In genomic region chr4:147406735-147407462, GRCm38 (mm10) we compare ENCODE assay signal across 8 mouse cellular contexts. TPM values are rescaled to one million over a fixed set of nuclear protein-coding genes. Genes with fewer than 3 reads are reported as not detected.
A peak's percentile ranks its signal among the peaks of the same experiment; 100 is the strongest.
DNase-seq lines count a peak whose midpoint lies in the region; ATAC-seq and TF ChIP-seq lines count a peak whose summit lies in the region.
"Had no signal": no experiment of that assay in that cellular context is flagged by ENCODE, and none has a peak within 500 bp of the region (broad histone marks: within the 10 kb centered on the region; RNA-seq: fewer than 3 reads in every experiment).

No protein-coding gene starts in this region.

- H3K9me3 ChIP-seq in lung, embryonic 14.5 days (ENCODE audit: low read depth, low read length), result peaks cover 48% of the 10 kb centered on the region
- peaks cover 49% of the 10 kb centered on the region for H3K9me3 ChIP-seq in heart, embryonic 15.5 days (replicated peaks)

- no peak overlapping the region for H3K27ac ChIP-seq in lung, embryonic 14.5 days (ENCODE audit: low read depth)
- peak overlapping the region; percentile 50 for H3K27ac ChIP-seq in heart, embryonic 15.5 days
- no peak overlapping the region for H3K27ac ChIP-seq in liver, adult 2 months (replicated peaks; ENCODE audit: insufficient read depth, low read depth, low read length)

- peak overlapping the region; percentile 42 for H3K4me3 ChIP-seq in lung, embryonic 14.5 days (ENCODE audit: low read depth, low read length)
- no peak overlapping the region for H3K4me3 ChIP-seq in lung, adult 2 months (replicated peaks; ENCODE audit: extremely low read depth, low read depth, low read length)
- peak overlapping the region; percentile 57 for H3K4me3 ChIP-seq in heart, embryonic 15.5 days
- H3K4me3 ChIP-seq in liver, adult 2 months (ENCODE audit: insufficient read depth, low read depth, low read length), result peak overlapping the region; percentile 57

- H3K27me3 ChIP-seq in lung, embryonic 14.5 days (ENCODE audit: insufficient read depth, low read length), result no peaks in the 10 kb centered on the region
- no peaks in the 10 kb centered on the region for H3K27me3 ChIP-seq in heart, embryonic 15.5 days
- peaks cover 6% of the 10 kb centered on the region; the same call in 1 of the 2 replicates for H3K27me3 ChIP-seq in liver, adult 2 months (ENCODE audit: control insufficient read depth, insufficient read depth, low read length)

- DNase-seq in lung, embryonic 14.5 days, result peak; percentile 58
- no peak for DNase-seq in lung, adult 2 months
- peak; percentile 71 for DNase-seq in embryo, embryonic 11 days
- DNase-seq in liver, adult 2 months (ENCODE audit: extremely low read depth, low read depth, low spot score), result no peak
- DNase-seq in retina, postnatal 7 days (ENCODE audit: low read depth, low spot score), result peak; percentile 39
- DNase-seq in ovary, adult 18-20 months (ENCODE audit: low spot score), result no peak

- ATAC-seq in lung, embryonic 14.5 days (ENCODE audit: insufficient read depth), result peak; percentile 96
- peak; percentile 83 for ATAC-seq in heart, embryonic 15.5 days (replicated peaks; ENCODE audit: insufficient number of reproducible peaks, insufficient read depth, low FRiP score, low read depth)

- no peak for TF ChIP-seq POLR2A in lung, adult 2 months (IDR thresholded peaks at IDR 0.05; ENCODE audit: borderline replicate concordance, extremely low read depth, low read depth, low read length)
- no peak for TF ChIP-seq POLR2A in liver, adult 2 months (IDR thresholded peaks at IDR 0.05; ENCODE audit: extremely low read depth, insufficient read depth, low read length)

- no peaks in the 10 kb centered on the region for H3K79me2 ChIP-seq in liver, adult 2 months (ENCODE audit: control insufficient read depth, insufficient read depth, low read length)

- no peaks in the 10 kb centered on the region for H3K4me1 ChIP-seq in lung, embryonic 14.5 days (ENCODE audit: insufficient read depth)
- no peaks in the 10 kb centered on the region for H3K4me1 ChIP-seq in lung, adult 2 months (ENCODE audit: control insufficient read depth, insufficient read depth, low read length)
- H3K4me1 ChIP-seq in heart, embryonic 15.5 days (replicated peaks), result no peaks in the 10 kb centered on the region; the same call in 1 of the 2 replicates
- no peaks in the 10 kb centered on the region for H3K4me1 ChIP-seq in liver, adult 2 months (ENCODE audit: control insufficient read depth, insufficient read depth, low read length)

- H3K9ac ChIP-seq in lung, embryonic 14.5 days, result peak overlapping the region; percentile 59
- peak overlapping the region; percentile 64 for H3K9ac ChIP-seq in heart, embryonic 15.5 days
- peak overlapping the region; percentile 76 for H3K9ac ChIP-seq in liver, adult 2 months (ENCODE audit: low read depth, low read length)

- H3K4me2 ChIP-seq in lung, embryonic 14.5 days, result peak overlapping the region; percentile 66
- peak overlapping the region; percentile 89 for H3K4me2 ChIP-seq in heart, embryonic 15.5 days

- WGBS in lung, embryonic 14.5 days, result under 1% methylated on average over 55 of the region's 75 CpGs
- WGBS in lung, adult 2 months, result 3% methylated on average over 60 of the region's 75 CpGs
- WGBS in heart, embryonic 15.5 days, result under 1% methylated on average over 55 of the region's 75 CpGs
- 2% methylated on average over 44 of the region's 75 CpGs for WGBS in liver, adult 2 months

- no peaks in the 10 kb centered on the region for H3K36me3 ChIP-seq in lung, embryonic 14.5 days (ENCODE audit: insufficient read depth)
- peaks cover 5% of the 10 kb centered on the region; the same call in 1 of the 2 replicates for H3K36me3 ChIP-seq in heart, embryonic 15.5 days
- no peaks in the 10 kb centered on the region for H3K36me3 ChIP-seq in liver, adult 2 months (ENCODE audit: control insufficient read depth, insufficient read depth, low read length)

- TF ChIP-seq CTCF in lung, embryonic 14.5 days (IDR thresholded peaks at IDR 0.05; ENCODE audit: low read depth), result no peak
- TF ChIP-seq CTCF in lung, adult 2 months (IDR thresholded peaks at IDR 0.05; ENCODE audit: insufficient read depth, low read length), result no peak
- peak; percentile 22; the same call in 1 of the 2 replicates for TF ChIP-seq CTCF in liver, adult 2 months (IDR thresholded peaks at IDR 0.05; ENCODE audit: low read depth, low read length)

RNA-seq across cellular contexts. Expression of gene Zfp978, which starts 45.8 kb away (rescaled TPM):
- 0.21 TPM in 1 of 2 replicates, not detected in the other for polyA plus RNA-seq in lung, embryonic 14.5 days (2014; fragmentation: Nextera tagmentation; extraction: Ambion mirVana)
- not detected in 2 replicates for polyA plus RNA-seq in lung, adult 2 months (2012; rRNA removed)
- polyA plus RNA-seq in heart, embryonic 15.5 days (2015; fragmentation: Nextera tagmentation; extraction: Ambion mirVana), result 0.19 TPM in 1 of 2 replicates, not detected in the other
- total RNA-seq in liver, adult 2 months (2014; rRNA removed), result not detected in 2 replicates
- not detected in 2 replicates for polyA plus RNA-seq in liver, adult 2 months (2012; rRNA removed)
- total RNA-seq: gastrocnemius, postnatal 4 days had no signal

Comparison
In these comparisons a context has a peak if more than half of its experiments do, and no peak if none do; other contexts are left out.
1. DNase-seq: peak in lung, embryonic 14.5 days (single experiment), embryo, embryonic 11 days (single experiment) and retina, postnatal 7 days (single experiment); none in lung, adult 2 months (single experiment), liver, adult 2 months (single experiment) and ovary, adult 18-20 months (single experiment).
2. Peak in every context shown above with its lines, with median percentiles within 50 percentile points of each other: H3K9ac ChIP-seq.